Mouse (Mus musculus): ENCODE measurements around the gene Ccdc173. TPM values are rescaled to one million over a fixed set of nuclear protein-coding genes. Genes with fewer than 3 reads are reported as not detected.

The Ccdc173 gene
- polyA plus RNA-seq, 1 experiment from 2014 or later: 4.6 TPM

DNA sequence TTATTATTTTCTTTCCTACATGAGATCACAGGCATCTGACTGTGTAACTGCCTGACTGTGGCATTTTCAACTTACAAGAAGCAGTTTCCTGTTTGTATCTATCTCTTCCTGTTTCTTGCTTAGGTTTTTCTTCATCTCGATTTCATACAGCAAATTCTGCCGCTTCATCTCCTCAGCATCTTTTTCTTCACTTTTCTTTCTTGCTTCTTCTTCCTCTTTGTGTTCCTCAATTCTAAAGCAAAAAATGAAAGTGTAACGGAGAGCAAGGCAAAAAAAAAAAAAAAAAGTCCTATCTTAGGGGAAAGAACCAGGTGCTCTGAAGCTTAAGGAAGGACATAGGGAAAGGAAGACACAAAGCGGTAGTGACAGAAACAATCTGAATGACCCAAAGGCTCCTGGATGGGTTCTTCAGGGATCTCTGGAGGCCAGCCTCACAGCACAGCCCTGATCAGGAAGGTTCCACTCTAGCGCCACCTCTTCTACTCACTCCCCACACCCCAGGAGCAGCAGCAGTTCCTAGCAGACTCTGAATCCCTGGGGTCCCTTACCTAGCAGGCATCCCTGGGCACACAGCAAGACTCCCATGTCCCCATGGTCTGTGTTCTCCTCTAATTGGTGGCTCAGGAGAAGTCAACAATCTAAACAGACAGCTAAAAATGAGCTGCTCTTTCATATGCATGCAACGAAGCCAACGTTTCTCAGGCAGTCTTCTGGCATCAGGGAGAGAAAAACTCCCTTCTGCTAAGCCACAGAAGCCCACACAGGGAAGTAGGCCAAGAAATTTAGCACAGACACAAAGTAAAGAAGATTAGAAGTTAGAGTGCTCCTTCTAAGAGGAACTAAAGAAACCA, 11.2 kb downstream of the Ccdc173 start:
- 75% methylated on average over 7 of the region's 7 CpGs for WGBS
- Histone ChIP-seq H3K4me2 (no peak overlapping the region), H3K27ac (no peak overlapping the region), H3K4me3 (no peak overlapping the region), H3K4me1 (no peaks in the 10 kb centered on the region), H3K9ac (no peak overlapping the region), H3K9me3 (replicated peaks) (no peaks in the 10 kb centered on the region), H3K36me3 (ENCODE audit: poor library complexity, severe bottlenecking) (peaks cover 36% of the 10 kb centered on the region), H3K27me3 (no peaks in the 10 kb centered on the region)
- no peak for ATAC-seq

DNA sequence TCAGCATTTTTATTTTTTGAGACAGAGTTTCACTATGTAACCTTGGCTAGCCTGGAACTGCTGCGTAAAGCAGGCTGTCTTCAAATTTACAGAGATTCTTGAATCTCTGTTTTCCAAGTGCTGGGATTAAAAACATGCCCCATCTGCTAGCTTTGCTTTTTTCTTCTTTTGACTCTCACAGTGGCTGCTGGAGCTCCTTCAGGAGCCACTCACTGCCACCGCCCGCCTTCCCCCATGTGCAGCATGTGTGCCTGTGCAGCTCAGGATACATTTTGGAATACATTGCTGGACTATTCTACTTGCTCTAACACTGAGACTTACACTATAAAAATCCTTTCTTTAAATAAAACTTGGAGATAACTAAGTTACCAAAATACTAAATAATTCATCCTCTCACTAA, 16.0 kb downstream of the Ccdc173 start:
- Histone ChIP-seq H3K4me1 (no peaks in the 10 kb centered on the region), H3K27me3 (no peaks in the 10 kb centered on the region), H3K4me2 (no peak overlapping the region), H3K9me3 (replicated peaks) (no peaks in the 10 kb centered on the region), H3K27ac (no peak overlapping the region), H3K9ac (no peak overlapping the region), H3K4me3 (no peak overlapping the region), H3K36me3 (ENCODE audit: poor library complexity, severe bottlenecking) (peaks cover 20% of the 10 kb centered on the region)
- 94% methylated on average over 3 of the region's 3 CpGs for WGBS
- ATAC-seq: no peak

GRCm38 (mm10) chr2:69764716-69765115, 24.7 kb downstream of the Ccdc173 start:
- Histone ChIP-seq H3K4me2 (no peak overlapping the region), H3K4me3 (no peak overlapping the region), H3K9ac (no peak overlapping the region), H3K27me3 (no peaks in the 10 kb centered on the region), H3K36me3 (ENCODE audit: poor library complexity, severe bottlenecking) (peaks cover 3% of the 10 kb centered on the region; the same call in 1 of the 2 replicates), H3K9me3 (replicated peaks) (no peaks in the 10 kb centered on the region), H3K27ac (no peak overlapping the region), H3K4me1 (no peaks in the 10 kb centered on the region)
- WGBS: 95% methylated on average over 1 of the region's 1 CpGs
- no peak for ATAC-seq

DNA sequence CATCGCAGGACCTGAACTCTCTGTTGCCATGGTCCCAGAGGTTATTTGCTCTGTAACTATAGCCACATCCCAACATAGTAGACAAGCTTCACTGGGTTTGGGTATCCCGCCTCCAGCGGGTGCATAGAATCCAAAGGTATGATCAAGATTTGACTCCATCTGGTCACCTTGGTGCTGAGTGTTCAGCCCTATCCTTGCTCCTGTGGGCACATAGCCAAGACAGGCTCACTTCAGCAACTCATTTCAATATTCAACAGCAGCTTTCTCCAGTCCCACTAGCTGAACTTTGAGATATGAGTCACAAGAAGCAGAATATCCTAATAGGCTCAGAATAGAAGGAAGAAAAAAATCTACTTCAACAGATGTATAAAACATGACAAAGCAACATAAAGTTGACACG, 26.0 kb downstream of the Ccdc173 start:
- no peaks in the 10 kb centered on the region for H3K9me3 ChIP-seq (replicated peaks)
- ATAC-seq: no peak
- 94% methylated on average over 4 of the region's 4 CpGs for WGBS

GRCm38 (mm10) chr2:69760980-69761379, 28.4 kb downstream of the Ccdc173 start:
- H3K27me3 ChIP-seq: no peaks in the 10 kb centered on the region

More for the DNA sequence above, 26.0 kb downstream of the Ccdc173 start:
- H3K27ac ChIP-seq: no peak overlapping the region
- H3K27me3 ChIP-seq: no peaks in the 10 kb centered on the region
- H3K4me3 ChIP-seq: no peak overlapping the region
- H3K4me2 ChIP-seq: no peak overlapping the region
- no peaks in the 10 kb centered on the region for H3K4me1 ChIP-seq
- peaks cover 3% of the 10 kb centered on the region; the same call in 1 of the 2 replicates for H3K36me3 ChIP-seq (ENCODE audit: poor library complexity, severe bottlenecking)
- no peak overlapping the region for H3K9ac ChIP-seq

GRCm38 (mm10) chr2:69745091-69745490, 44.3 kb downstream of the Ccdc173 start:
- H3K4me1 ChIP-seq: no peaks in the 10 kb centered on the region
- H3K9me3 ChIP-seq (replicated peaks): 0 out of 2 replicates have a peak, but pooled peaks cover 6% of the 10 kb centered on the region
- no peak overlapping the region for H3K27ac ChIP-seq
- no peaks in the 10 kb centered on the region for H3K27me3 ChIP-seq
- no peak for ATAC-seq
- H3K9ac ChIP-seq: no peak overlapping the region
- no peak overlapping the region for H3K4me2 ChIP-seq
- no peak overlapping the region for H3K4me3 ChIP-seq
- 96% methylated on average over 1 of the region's 1 CpGs for WGBS
- H3K36me3 ChIP-seq (ENCODE audit: poor library complexity, severe bottlenecking): peaks cover 66% of the 10 kb centered on the region

More at GRCm38 (mm10) chr2:69760980-69761379, 28.4 kb downstream of the Ccdc173 start:
- Histone ChIP-seq H3K9ac (no peak overlapping the region), H3K9me3 (replicated peaks) (no peaks in the 10 kb centered on the region), H3K4me1 (no peaks in the 10 kb centered on the region), H3K27ac (no peak overlapping the region), H3K4me3 (no peak overlapping the region), H3K4me2 (no peak overlapping the region), H3K36me3 (ENCODE audit: poor library complexity, severe bottlenecking) (peaks cover 3% of the 10 kb centered on the region; the same call in 1 of the 2 replicates)
- 58% methylated on average over 5 of the region's 5 CpGs for WGBS
- no peak for ATAC-seq

- Histone ChIP-seq H3K9me3 (replicated peaks) (no peaks in the 10 kb centered on the region), H3K4me1 (peaks cover 22% of the 10 kb centered on the region), H3K9ac (peak overlapping the region; percentile 91), H3K36me3 (ENCODE audit: poor library complexity, severe bottlenecking) (no peaks in the 10 kb centered on the region), H3K4me2 (peak overlapping the region; percentile 74), H3K27ac (peak overlapping the region; percentile 80; the same call in 1 of the 2 replicates), H3K27me3 (peaks cover 9% of the 10 kb centered on the region), H3K4me3 (peak overlapping the region; percentile 97)
- under 1% methylated on average over 13 of the region's 13 CpGs for WGBS
- ATAC-seq: no peak; the same call in 1 of the 2 replicates
Observed at GRCm38 (mm10) chr2:69723519-69723825, 65.9 kb downstream of the Ccdc173 start.

DNA sequence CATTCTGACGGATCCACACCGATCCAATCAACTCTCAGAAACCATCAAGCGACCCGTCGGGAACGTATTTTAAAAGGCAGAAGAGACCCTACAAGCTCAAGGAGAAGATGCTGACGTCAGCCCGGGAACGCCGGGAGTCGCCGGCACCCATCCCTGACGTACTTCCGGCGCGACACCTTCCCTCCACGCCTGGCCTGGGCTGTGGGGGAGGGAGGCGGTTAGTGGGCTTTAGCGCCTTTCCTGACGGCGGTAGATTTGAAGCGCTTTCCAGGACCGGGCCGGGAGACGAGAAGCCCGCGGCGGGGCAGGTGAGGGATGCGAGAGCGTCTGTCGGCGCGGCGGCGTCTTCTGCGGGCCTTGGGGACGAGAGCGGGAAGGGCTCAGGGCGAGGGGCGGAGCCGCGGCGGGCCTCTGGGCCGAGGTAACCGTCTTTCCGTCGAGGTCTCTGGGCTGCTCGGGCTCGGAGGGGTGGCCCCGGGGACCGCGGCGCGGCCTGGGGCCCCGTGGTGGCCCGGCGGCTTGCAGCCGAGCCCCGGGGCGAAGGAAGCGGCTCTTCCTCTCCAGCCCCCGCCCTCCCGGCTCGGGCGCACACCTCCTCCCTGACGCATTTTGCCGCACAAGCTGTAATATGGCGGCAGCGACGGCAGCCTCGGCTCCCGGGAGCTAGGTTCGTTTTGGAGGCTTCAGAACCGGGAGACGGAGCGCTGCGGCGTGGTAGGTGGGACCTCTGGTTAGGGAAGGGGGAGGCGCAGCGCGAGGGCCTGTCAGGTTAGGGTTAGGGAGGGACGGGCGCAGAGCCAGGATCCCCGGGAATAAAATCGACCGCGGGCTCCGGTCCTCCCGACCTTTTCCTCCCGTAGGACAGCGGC, 66.5 kb downstream of the Ccdc173 start:
- Histone ChIP-seq H3K27ac (peak overlapping the region; percentile 80), H3K9ac (peak overlapping the region; percentile 91), H3K4me1 (peaks cover 22% of the 10 kb centered on the region), H3K9me3 (replicated peaks) (no peaks in the 10 kb centered on the region), H3K27me3 (peaks cover 11% of the 10 kb centered on the region), H3K4me3 (peak overlapping the region; percentile 97), H3K36me3 (ENCODE audit: poor library complexity, severe bottlenecking) (no peaks in the 10 kb centered on the region), H3K4me2 (peak overlapping the region; percentile 74)
- ATAC-seq: peak; percentile 99
- under 1% methylated on average over 67 of the region's 91 CpGs for WGBS

DNA sequence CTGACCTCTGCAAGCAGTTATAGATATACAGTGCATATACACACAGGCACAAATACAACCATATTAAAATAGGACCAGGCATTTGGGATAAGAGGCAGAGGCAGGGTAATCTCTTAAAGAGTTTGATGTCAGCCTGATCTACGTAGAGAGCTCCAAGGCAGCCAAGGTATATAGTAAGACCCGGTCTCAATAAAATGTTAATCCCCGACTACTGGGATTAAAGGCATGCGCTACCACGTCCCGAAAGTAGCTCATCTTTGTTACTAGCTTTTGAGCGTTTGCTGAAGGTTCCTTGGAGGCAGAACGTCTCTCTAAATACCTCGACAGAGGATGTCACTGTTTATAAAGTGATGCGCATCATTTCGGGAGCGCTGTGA, 67.1 kb downstream of the Ccdc173 start, which contains the start of gene Ppig:
Ppig (plus strand) TSS at position 273 of the 377 bp plus-strand sequence.
- no peaks in the 10 kb centered on the region for H3K9me3 ChIP-seq (replicated peaks)
- no peaks in the 10 kb centered on the region for H3K36me3 ChIP-seq (ENCODE audit: poor library complexity, severe bottlenecking)
- peak within 1 kb of the TSS; percentile 80 for H3K27ac ChIP-seq
- H3K4me3 ChIP-seq: peak within 1 kb of the TSS; percentile 97
- ATAC-seq: no peak; the same call in 1 of the 2 replicates
- H3K4me1 ChIP-seq: peaks cover 22% of the 10 kb centered on the region
- WGBS: 5% methylated on average over 12 of the region's 12 CpGs
- H3K9ac ChIP-seq: peak within 1 kb of the TSS; percentile 91
- H3K27me3 ChIP-seq: peaks cover 11% of the 10 kb centered on the region
- H3K4me2 ChIP-seq: peak within 1 kb of the TSS; percentile 74

DNA sequence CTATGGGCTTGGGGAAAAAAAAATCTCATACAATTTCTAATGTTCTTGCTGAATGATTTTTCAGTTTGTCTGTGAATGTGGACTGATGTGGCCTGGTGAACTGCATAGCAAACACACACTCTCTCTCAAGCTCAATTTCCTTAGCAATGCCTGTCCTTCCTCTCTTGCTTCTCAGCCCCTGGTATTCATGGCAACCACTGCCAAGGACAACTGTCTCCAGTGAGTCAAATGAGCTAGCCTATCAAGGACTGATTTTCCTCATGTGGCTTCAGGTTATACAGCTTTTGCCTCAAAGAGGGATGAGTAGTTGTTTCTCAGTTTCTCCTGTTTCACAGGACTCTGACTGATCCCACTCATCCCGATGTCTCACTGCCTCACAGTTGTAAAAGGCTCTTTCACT, 70.3 kb downstream of the Ccdc173 start:
- Histone ChIP-seq H3K27me3 (peaks cover 19% of the 10 kb centered on the region), H3K4me1 (peaks cover 10% of the 10 kb centered on the region), H3K4me3 (no peak overlapping the region), H3K9me3 (replicated peaks) (no peaks in the 10 kb centered on the region), H3K4me2 (no peak overlapping the region), H3K36me3 (ENCODE audit: poor library complexity, severe bottlenecking) (no peaks in the 10 kb centered on the region), H3K9ac (no peak overlapping the region), H3K27ac (no peak overlapping the region)
- no peak for ATAC-seq
- WGBS: 91% methylated on average over 1 of the region's 1 CpGs

GRCm38 (mm10) chr2:69716483-69716882, 72.9 kb downstream of the Ccdc173 start:
- no peak for ATAC-seq
- no peak overlapping the region for H3K27ac ChIP-seq
- WGBS: 84% methylated on average over 3 of the region's 3 CpGs
- H3K9me3 ChIP-seq (replicated peaks): no peaks in the 10 kb centered on the region
- peaks cover 10% of the 10 kb centered on the region; the same call in 1 of the 2 replicates for H3K4me1 ChIP-seq
- H3K4me3 ChIP-seq: no peak overlapping the region
- no peaks in the 10 kb centered on the region for H3K36me3 ChIP-seq (ENCODE audit: poor library complexity, severe bottlenecking)
- no peak overlapping the region for H3K4me2 ChIP-seq
- H3K9ac ChIP-seq: no peak overlapping the region
- peaks cover 19% of the 10 kb centered on the region for H3K27me3 ChIP-seq

GRCm38 (mm10) chr2:69714126-69714525, 75.2 kb downstream of the Ccdc173 start:
- H3K4me3 ChIP-seq: no peak overlapping the region
- H3K27me3 ChIP-seq: peaks cover 10% of the 10 kb centered on the region; the same call in 1 of the 2 replicates
- H3K4me1 ChIP-seq: peaks cover 10% of the 10 kb centered on the region; the same call in 1 of the 2 replicates
- no peak overlapping the region for H3K27ac ChIP-seq
- H3K4me2 ChIP-seq: no peak overlapping the region
- no peak overlapping the region for H3K9ac ChIP-seq
- ATAC-seq: no peak
- 84% methylated on average over 5 of the region's 5 CpGs for WGBS
- H3K36me3 ChIP-seq (ENCODE audit: poor library complexity, severe bottlenecking): no peaks in the 10 kb centered on the region
- H3K9me3 ChIP-seq (replicated peaks): no peaks in the 10 kb centered on the region
